Mouse (Mus musculus) left cerebral cortex, adult 9 months (tissue): ENCODE results near the gene Tspan11.

Source experiments
- DNase-seq, 2 experiments: peaks; one replicate each; pipeline ENCODE4 v3.0.0; 2022; ENCODE audit warnings: low spot score in 2 of 2

Gene Tspan11

GRCm38 (mm10) chr6:127877026-127877425 is 10.4 kb upstream of the Tspan11 start:
- DNase-seq = no peak

- no peak for DNase-seq
Observed at GRCm38 (mm10) chr6:127879472-127879871, 7.9 kb upstream of the Tspan11 start.

- no peak for DNase-seq
Observed at GRCm38 (mm10) chr6:127886916-127887315, 473 bp upstream of the Tspan11 start.

- no peak for DNase-seq
Observed at GRCm38 (mm10) chr6:127888581-127888980, 1.2 kb downstream of the Tspan11 start.

GRCm38 (mm10) chr6:127893611-127894010 is 6.2 kb downstream of the Tspan11 start:
- no peak for DNase-seq

GRCm38 (mm10) chr6:127894999-127895398 is 7.6 kb downstream of the Tspan11 start:
- no peak for DNase-seq

- DNase-seq = no peak
Observed at GRCm38 (mm10) chr6:127896425-127896824, 9.0 kb downstream of the Tspan11 start.

- no peak for DNase-seq
Observed at GRCm38 (mm10) chr6:127897342-127897741, 10.0 kb downstream of the Tspan11 start.

- no peak for DNase-seq
Observed at GRCm38 (mm10) chr6:127900062-127900461, 12.7 kb downstream of the Tspan11 start.

GRCm38 (mm10) chr6:127901261-127901660 is 13.9 kb downstream of the Tspan11 start:
- DNase-seq = no peak

GRCm38 (mm10) chr6:127901669-127902068 is 14.3 kb downstream of the Tspan11 start:
- no peak for DNase-seq

- DNase-seq = peak; percentile 57 to 69
Observed at GRCm38 (mm10) chr6:127902559-127902958, 15.2 kb downstream of the Tspan11 start.

- no peak for DNase-seq
Observed at GRCm38 (mm10) chr6:127910638-127911037, 23.2 kb downstream of the Tspan11 start.

- DNase-seq = no peak
Observed at GRCm38 (mm10) chr6:127911687-127912086, 24.3 kb downstream of the Tspan11 start.

- DNase-seq = no peak
Observed at GRCm38 (mm10) chr6:127912938-127913337, 25.5 kb downstream of the Tspan11 start.

GRCm38 (mm10) chr6:127916993-127917392 is 29.6 kb downstream of the Tspan11 start:
- no peak for DNase-seq

- DNase-seq = no peak
Observed at GRCm38 (mm10) chr6:127917712-127918111, 30.3 kb downstream of the Tspan11 start.

GRCm38 (mm10) chr6:127919491-127919890 is 32.1 kb downstream of the Tspan11 start:
- no peak for DNase-seq

- DNase-seq = peak in 1 of 2 experiments; percentile 84
Observed at GRCm38 (mm10) chr6:127920652-127921051, 33.3 kb downstream of the Tspan11 start.

- DNase-seq = no peak
Observed at GRCm38 (mm10) chr6:127921996-127922395, 34.6 kb downstream of the Tspan11 start.

- no peak for DNase-seq
Observed at GRCm38 (mm10) chr6:127923296-127923695, 35.9 kb downstream of the Tspan11 start.

- DNase-seq = peak; percentile 35 to 45
Observed at GRCm38 (mm10) chr6:127924750-127925149, 37.4 kb downstream of the Tspan11 start.

- DNase-seq = peak; percentile 66 to 83
Observed at GRCm38 (mm10) chr6:127925915-127926314, 38.5 kb downstream of the Tspan11 start.

- no peak for DNase-seq
Observed at GRCm38 (mm10) chr6:127928682-127929081, 41.3 kb downstream of the Tspan11 start.
